In genomic region chr9:15305503-15306397, GRCm38 (mm10) we compare ENCODE assay signal across 8 mouse cellular contexts. TPM values are rescaled to one million over a fixed set of nuclear protein-coding genes. Genes with fewer than 3 reads are reported as not detected.
A peak's percentile ranks its signal among the peaks of the same experiment; 100 is the strongest.
DNase-seq lines count a peak whose midpoint lies in the region; ATAC-seq and TF ChIP-seq lines count a peak whose summit lies in the region.

Gene Taf1d (plus strand): TSS chr9:15306214.

- H3K4me3 ChIP-seq in G1E (ENCODE audit: low read depth, low read length): peak within 1 kb of the TSS; percentile 93
- peak within 1 kb of the TSS; percentile 97 for H3K4me3 ChIP-seq in forebrain, embryonic 16.5 days (replicated peaks; ENCODE audit: low read length)
- peak within 1 kb of the TSS; percentile 100 for H3K4me3 ChIP-seq in layer of hippocampus, adult 2 months
- H3K4me3 ChIP-seq in lung, embryonic 14.5 days (ENCODE audit: low read depth, low read length): peak within 1 kb of the TSS; percentile 93
- H3K4me3 ChIP-seq in olfactory bulb, adult 2 months (ENCODE audit: insufficient read depth, low read depth, low read length): peak within 1 kb of the TSS; percentile 55
- peak within 1 kb of the TSS; percentile 97 for H3K4me3 ChIP-seq in thymus, adult 2 months (ENCODE audit: control insufficient read depth, insufficient read depth, low read length)

- peaks cover 49% of the 10 kb centered on the region for H3K4me1 ChIP-seq in G1E (ENCODE audit: insufficient read depth, low read depth, low read length)
- H3K4me1 ChIP-seq in forebrain, embryonic 16.5 days (replicated peaks; ENCODE audit: control insufficient read depth, insufficient read depth, low read length): peaks cover 19% of the 10 kb centered on the region
- peaks cover 11% of the 10 kb centered on the region for H3K4me1 ChIP-seq in lung, embryonic 14.5 days (ENCODE audit: insufficient read depth)
- H3K4me1 ChIP-seq in olfactory bulb, adult 2 months (ENCODE audit: control insufficient read depth, insufficient read depth, low read length): peaks cover 6% of the 10 kb centered on the region
- H3K4me1 ChIP-seq in thymus, adult 2 months (replicated peaks; ENCODE audit: control insufficient read depth, insufficient read depth, low read length): peaks cover 6% of the 10 kb centered on the region

- H3K9me3 ChIP-seq in G1E (replicated peaks): no peaks in the 10 kb centered on the region
- H3K9me3 ChIP-seq in forebrain, embryonic 16.5 days (ENCODE audit: control insufficient read depth, low read length): no peaks in the 10 kb centered on the region
- no peaks in the 10 kb centered on the region for H3K9me3 ChIP-seq in lung, embryonic 14.5 days (ENCODE audit: low read depth, low read length)

- TF ChIP-seq POLR2A in olfactory bulb, adult 2 months (IDR thresholded peaks at IDR 0.05; ENCODE audit: insufficient read depth, low read depth, low read length): peak; percentile 94
- peak; percentile 91 for TF ChIP-seq POLR2A in thymus, adult 2 months (IDR thresholded peaks at IDR 0.05; ENCODE audit: control insufficient read depth, extremely low read depth, insufficient read depth, low read length, poor library complexity)

- peak within 1 kb of the TSS; percentile 89 for H3K27ac ChIP-seq in forebrain, embryonic 16.5 days (ENCODE audit: low read length)
- peak within 1 kb of the TSS; percentile 90 for H3K27ac ChIP-seq in layer of hippocampus, adult 2 months
- peak within 1 kb of the TSS; percentile 94 for H3K27ac ChIP-seq in lung, embryonic 14.5 days (ENCODE audit: low read depth)
- no peak within 1 kb of the TSS for H3K27ac ChIP-seq in olfactory bulb, adult 2 months (ENCODE audit: insufficient read depth, low read depth, low read length)
- H3K27ac ChIP-seq in thymus, adult 2 months (ENCODE audit: control insufficient read depth, insufficient read depth, low read length): peak within 1 kb of the TSS; percentile 44; the same call in 1 of the 2 replicates

- peak; percentile 84 for DNase-seq in G1E (ENCODE audit: low spot score)
- DNase-seq in cerebellum, adult 18-20 months: peak; percentile 96 to 97
- DNase-seq in heart, postnatal 36 days: peak; percentile 99 to 100
- peak; percentile 95 to 97 for DNase-seq in layer of hippocampus, adult 2 months (ENCODE audit: low spot score in 2 of 2)
- peak; percentile 98 for DNase-seq in lung, embryonic 14.5 days
- DNase-seq in thymus, adult 2 months: peak; percentile 99

- H3K27me3 ChIP-seq in G1E (ENCODE audit: insufficient read depth, low read length): no peaks in the 10 kb centered on the region
- no peaks in the 10 kb centered on the region for H3K27me3 ChIP-seq in forebrain, embryonic 16.5 days (replicated peaks; ENCODE audit: control insufficient read depth, insufficient read depth, low read length)
- no peaks in the 10 kb centered on the region for H3K27me3 ChIP-seq in lung, embryonic 14.5 days (ENCODE audit: insufficient read depth, low read length)
- no peaks in the 10 kb centered on the region for H3K27me3 ChIP-seq in thymus, adult 2 months (ENCODE audit: control insufficient read depth, insufficient read depth, low read length)

- peak within 1 kb of the TSS; percentile 97 for H3K9ac ChIP-seq in forebrain, embryonic 16.5 days (replicated peaks; ENCODE audit: low read depth, low read length)
- H3K9ac ChIP-seq in lung, embryonic 14.5 days: peak within 1 kb of the TSS; percentile 99

- peak within 1 kb of the TSS; percentile 83 for H3K4me2 ChIP-seq in forebrain, embryonic 16.5 days (ENCODE audit: low read length)
- H3K4me2 ChIP-seq in lung, embryonic 14.5 days: peak within 1 kb of the TSS; percentile 95

- H3K36me3 ChIP-seq in G1E (replicated peaks): peaks cover 34% of the 10 kb centered on the region
- peaks cover 13% of the 10 kb centered on the region for H3K36me3 ChIP-seq in forebrain, embryonic 16.5 days (ENCODE audit: control insufficient read depth, insufficient read depth)
- peaks cover 36% of the 10 kb centered on the region for H3K36me3 ChIP-seq in lung, embryonic 14.5 days (ENCODE audit: insufficient read depth)
- peaks cover 28% of the 10 kb centered on the region for H3K36me3 ChIP-seq in thymus, adult 2 months (ENCODE audit: control insufficient read depth, insufficient read depth, low read length)

- intact Hi-C loops in heart, postnatal 36 days (cut with DNase I): loop anchor here (1.0 to 5.0 kb wide), 2 partner anchors 26 to 52 kb away; partner anchors contain the start of genes Cep295 and Med17

- 13% methylated on average over 45 of the region's 45 CpGs for WGBS in forebrain, embryonic 16.5 days
- 11% methylated on average over 45 of the region's 45 CpGs for WGBS in lung, embryonic 14.5 days
- WGBS in olfactory bulb, adult 2 months: 11% methylated on average over 45 of the region's 45 CpGs
- WGBS in thymus, adult 2 months: 11% methylated on average over 45 of the region's 45 CpGs

- TF ChIP-seq CTCF in G1E (IDR thresholded peaks at IDR 0.05; ENCODE audit: low read depth, low read length): no peak
- TF ChIP-seq CTCF in layer of hippocampus, adult 2 months (conservative IDR thresholded peaks at IDR 0.05): no peak; the same call in 1 of the 2 replicates
- no peak for TF ChIP-seq CTCF in lung, embryonic 14.5 days (IDR thresholded peaks at IDR 0.05; ENCODE audit: low read depth)
- TF ChIP-seq CTCF in olfactory bulb, adult 2 months (IDR thresholded peaks at IDR 0.05; ENCODE audit: insufficient read depth, low read depth, low read length): no peak
- TF ChIP-seq CTCF in thymus, adult 2 months (IDR thresholded peaks at IDR 0.05; ENCODE audit: borderline replicate concordance, control insufficient read depth, extremely low read depth, insufficient read depth, low read length, poor library complexity): peak; percentile 39; the same call in 1 of the 2 replicates

- peak; percentile 80 for ATAC-seq in G1E (ENCODE audit: extremely low read depth, insufficient number of reproducible peaks, low FRiP score, poor library complexity, severe bottlenecking)
- peak; percentile 98 for ATAC-seq in forebrain, embryonic 16.5 days
- ATAC-seq in lung, embryonic 14.5 days (ENCODE audit: insufficient read depth): peak; percentile 96

RNA-seq across cellular contexts. Expression of gene Taf1d, which starts in this region (rescaled TPM):
- total RNA-seq in G1E (2014; fragmentation: Nextera tagmentation) (250 and 268 TPM in 2 replicates), G1E (2017) (657 and 752 TPM in 2 replicates)
- polyA plus RNA-seq in G1E (2012): 12.9 and 17.9 TPM in 2 replicates
- 47.0 and 47.6 TPM in 2 replicates for polyA plus RNA-seq in forebrain, embryonic 16.5 days (2015; fragmentation: Nextera tagmentation; extraction: Ambion mirVana)
- 10 to 100 TPM; 26.0 to 29.1 TPM for total RNA-seq in heart, postnatal 36 days (2021)
- 10 to 100 TPM; 33.2 to 33.5 TPM for total RNA-seq in layer of hippocampus, adult 2 months (2021)
- polyA plus RNA-seq in lung, embryonic 14.5 days (2014; fragmentation: Nextera tagmentation; extraction: Ambion mirVana): 81.3 and 82.1 TPM in 2 replicates
- polyA plus RNA-seq in olfactory bulb, adult 2 months (2012; ENCODE audit: insufficient read depth, insufficient read length, low replicate concordance, missing spikeins): 378 TPM in 1 of 2 replicates, not detected in the other
- 45.7 and 48.9 TPM in 2 replicates for polyA plus RNA-seq in thymus, adult 2 months (2012; rRNA removed)

Comparison
In these comparisons a context has a peak if more than half of its experiments do, and no peak if none do; other contexts are left out.
1. RNA of gene Taf1d (total RNA-seq): 250 to 752 TPM in G1E; 33.2 to 33.5 TPM in layer of hippocampus, adult 2 months and 26.0 to 29.1 TPM in heart, postnatal 36 days; every median in the first group is over 4 times any median in the second.
2. Peak in every context shown above with its lines, with median percentiles within 50 percentile points of each other: ATAC-seq, DNase-seq and H3K4me3 ChIP-seq.